Mouse (Mus musculus) bone marrow macrophage, adult 2 months (primary cell): ENCODE results near the gene Col19a1. TPM values are rescaled to one million over a fixed set of nuclear protein-coding genes. Genes with fewer than 3 reads are reported as not detected.

Experiments used
- H3K27ac ChIP-seq: 2 replicates; pipeline ENCODE4 v1.5.1; 2012; ENCODE audit warnings: low read depth, low read length; ENCODE audit not compliant: insufficient read depth
- H3K4me1 ChIP-seq: 2 replicates; pipeline ENCODE4 v1.6.1; 2012; ENCODE audit warnings: low read length; ENCODE audit not compliant: control insufficient read depth, insufficient read depth
- H3K4me3 ChIP-seq: 2 replicates; pipeline ENCODE4 v1.5.1; 2012; ENCODE audit warnings: mild to moderate bottlenecking, low read length, moderate library complexity; ENCODE audit not compliant: insufficient read depth
- CTCF ChIP-seq: IDR thresholded peaks from 2 replicates; pipeline ENCODE4 v1.5.1; 2012; ENCODE audit warnings: low read depth, mild to moderate bottlenecking, low read length, moderate library complexity
- POLR2A ChIP-seq: IDR thresholded peaks from 2 replicates; pipeline ENCODE4 v1.6.1; 2012; ENCODE audit warnings: mild to moderate bottlenecking, low read depth, low read length, borderline replicate concordance
- polyA plus RNA-seq: library from polyadenylated mRNA; stranded (reverse); fragments of >200 nt; gene quantifications from 2 replicates; pipeline ENCODE4 v1.2.4, GENCODE M21; 2012; ENCODE audit not compliant: missing spikeins, insufficient read depth, insufficient read length

Col19a1 gene
- polyA plus RNA-seq, 1 experiment, result 0.83 TPM

GRCm38 (mm10) chr1:24550031-24550430, 37.2 kb downstream of the Col19a1 start:
- TF ChIP-seq CTCF, result no peak
- TF ChIP-seq POLR2A, result no peak
- Histone ChIP-seq H3K27ac (no peak overlapping the region), H3K4me1 (peaks cover 23% of the 10 kb centered on the region), H3K4me3 (no peak overlapping the region)

DNA sequence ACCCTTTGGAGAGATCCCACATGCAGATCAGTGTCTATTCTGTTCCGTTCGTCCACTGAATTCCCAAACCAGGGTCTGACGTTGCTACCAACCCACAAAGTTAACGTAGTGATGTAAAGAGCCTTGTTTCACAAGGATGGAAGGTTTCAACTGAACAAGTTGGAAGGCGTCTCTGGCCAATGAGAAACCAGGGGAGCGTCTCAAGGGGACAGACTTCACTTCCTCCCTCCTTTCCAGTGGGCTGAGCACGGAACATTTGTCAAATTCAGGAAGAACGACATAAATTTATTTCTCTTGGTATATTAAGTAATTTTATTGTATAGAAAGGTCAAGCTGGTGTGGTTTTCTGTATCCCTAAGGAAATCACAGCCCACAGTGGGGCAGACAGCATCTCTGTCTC, 38.2 kb downstream of the Col19a1 start:
- H3K4me1 ChIP-seq, result peaks cover 21% of the 10 kb centered on the region
- TF ChIP-seq CTCF (no peak), POLR2A (no peak)
- no peak overlapping the region for H3K4me3 ChIP-seq
- no peak overlapping the region for H3K27ac ChIP-seq

- H3K4me3 ChIP-seq, result no peak overlapping the region
- H3K27ac ChIP-seq, result no peak overlapping the region
- TF ChIP-seq CTCF, result no peak
- TF ChIP-seq POLR2A, result no peak
- H3K4me1 ChIP-seq, result peaks cover 16% of the 10 kb centered on the region
These were observed 39.7 kb downstream of the Col19a1 start for GRCm38 (mm10) chr1:24547574-24547973.

- Histone ChIP-seq H3K4me1 (no peaks in the 10 kb centered on the region), H3K27ac (no peak overlapping the region), H3K4me3 (no peak overlapping the region)
- TF ChIP-seq CTCF (no peak), POLR2A (no peak)
These were observed 47.4 kb downstream of the Col19a1 start for GRCm38 (mm10) chr1:24539852-24540251.

- no peak overlapping the region for H3K27ac ChIP-seq
- TF ChIP-seq POLR2A, result no peak
- no peak for TF ChIP-seq CTCF
- no peaks in the 10 kb centered on the region for H3K4me1 ChIP-seq
- no peak overlapping the region for H3K4me3 ChIP-seq
These were observed 60.1 kb downstream of the Col19a1 start for GRCm38 (mm10) chr1:24527194-24527593.

GRCm38 (mm10) chr1:24517462-24517861, 69.8 kb downstream of the Col19a1 start:
- no peak for TF ChIP-seq CTCF
- Histone ChIP-seq H3K4me1 (peaks cover 8% of the 10 kb centered on the region), H3K4me3 (no peak overlapping the region), H3K27ac (no peak overlapping the region)

- Histone ChIP-seq H3K4me3 (no peak overlapping the region), H3K27ac (no peak overlapping the region), H3K4me1 (peaks cover 8% of the 10 kb centered on the region)
- TF ChIP-seq CTCF (no peak), POLR2A (no peak)
These were observed 71.9 kb downstream of the Col19a1 start for GRCm38 (mm10) chr1:24515341-24515740.

GRCm38 (mm10) chr1:24511536-24511935, 75.7 kb downstream of the Col19a1 start:
- H3K4me1 ChIP-seq, result peaks cover 4% of the 10 kb centered on the region
- H3K4me3 ChIP-seq, result no peak overlapping the region
- H3K27ac ChIP-seq, result no peak overlapping the region
- TF ChIP-seq CTCF, result no peak
- no peak for TF ChIP-seq POLR2A

DNA sequence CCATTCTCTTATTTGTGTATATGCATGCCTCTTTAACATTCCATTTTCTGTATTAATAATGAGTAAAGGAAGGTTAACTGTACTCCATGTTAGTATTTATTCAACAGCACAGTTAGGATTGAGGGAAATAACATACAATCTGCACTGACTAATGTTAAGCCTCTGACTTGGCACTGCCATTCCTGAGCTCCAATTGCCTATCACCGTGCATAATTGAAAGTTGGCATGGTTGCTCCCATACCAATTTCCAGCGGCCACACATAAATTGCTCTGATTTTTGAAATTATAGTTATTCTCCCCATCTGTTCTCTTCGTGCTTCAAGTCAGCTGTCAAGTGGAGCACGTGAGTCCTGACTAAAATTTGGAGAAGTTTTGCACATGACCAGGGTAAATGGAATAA, 91.9 kb downstream of the Col19a1 start:
- no peak for TF ChIP-seq POLR2A
- TF ChIP-seq CTCF, result no peak
- H3K4me3 ChIP-seq, result no peak overlapping the region
- H3K27ac ChIP-seq, result no peak overlapping the region
- no peaks in the 10 kb centered on the region for H3K4me1 ChIP-seq

DNA sequence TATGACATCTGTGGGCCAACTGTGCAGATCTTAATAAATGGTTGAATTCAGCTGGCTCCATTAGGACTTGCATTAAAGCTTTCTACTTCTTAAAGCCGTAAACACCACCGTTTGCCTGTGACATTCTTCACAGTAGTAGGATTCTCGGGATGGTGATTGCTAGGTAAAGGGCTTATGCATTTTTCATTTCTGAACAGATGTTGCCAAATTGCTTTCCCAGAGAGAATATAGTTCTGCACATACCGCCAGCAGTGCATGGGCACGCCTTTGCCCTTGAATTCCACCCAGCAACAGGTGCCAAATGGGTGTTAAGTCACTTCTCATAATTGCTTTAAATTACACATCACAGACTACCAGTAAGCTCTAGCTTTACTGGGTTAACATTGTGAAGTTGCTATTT, 103.1 kb downstream of the Col19a1 start:
- H3K27ac ChIP-seq, result no peak overlapping the region
- H3K4me1 ChIP-seq, result peaks cover 5% of the 10 kb centered on the region
- TF ChIP-seq CTCF (no peak), POLR2A (no peak)
- H3K4me3 ChIP-seq, result no peak overlapping the region

DNA sequence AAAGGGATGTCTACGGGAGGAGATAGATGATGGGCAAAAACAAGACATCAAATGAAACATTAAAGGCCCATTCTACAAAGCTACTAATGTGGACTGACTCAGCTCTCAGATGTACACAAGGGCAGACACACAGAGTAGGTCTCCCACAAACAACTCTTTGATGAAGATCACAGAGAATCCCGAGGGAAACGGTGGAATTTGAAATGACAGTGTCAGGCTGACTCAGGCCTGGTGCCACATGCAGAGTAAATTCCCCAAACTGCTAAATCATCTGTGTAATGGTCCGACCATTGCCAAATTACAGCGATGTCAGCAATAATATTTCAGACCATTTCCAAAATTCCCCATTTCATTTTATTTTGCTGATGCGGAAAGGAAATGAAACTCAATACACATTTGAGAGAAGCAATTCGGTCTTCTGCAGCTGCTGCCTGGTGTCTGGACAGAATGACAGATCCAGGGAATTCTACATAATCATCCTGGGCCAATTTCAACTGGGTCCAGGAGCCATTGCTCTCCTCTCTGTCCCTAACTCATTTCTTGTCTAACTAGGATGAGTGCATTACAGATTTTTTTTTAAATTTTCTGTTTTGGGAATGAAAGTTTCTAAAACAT, 116.1 kb downstream of the Col19a1 start:
- peaks cover 25% of the 10 kb centered on the region for H3K4me1 ChIP-seq

More for the DNA sequence above, 116.1 kb downstream of the Col19a1 start:
- TF ChIP-seq POLR2A, result no peak
- TF ChIP-seq CTCF, result no peak
- H3K27ac ChIP-seq, result peak overlapping the region; percentile 74
- H3K4me3 ChIP-seq, result no peak overlapping the region
